Mouse (Mus musculus) adrenal gland, postnatal 36 days (tissue): Measurements from ENCODE around the gene Ddx41. TPM values are rescaled to one million over a fixed set of nuclear protein-coding genes. Genes with fewer than 3 reads are reported as not detected.

Source experiments
- DNase-seq, 2 experiments: peaks; one replicate each; pipeline ENCODE4 v3.0.0; 2021; ENCODE audit warnings: mixed read lengths in 1 of 2
- total RNA-seq, 2 experiments: library from RNA; stranded (reverse); gene quantifications; 2 replicates each; pipeline ENCODE4 v1.2.3; 2021

Ddx41 gene
- total RNA-seq, 2 experiments from 2014 or later = 47.3 to 51.7 TPM

- no peak for DNase-seq
Observed at GRCm38 (mm10) chr13:55507877-55508276, 28.6 kb downstream of the Ddx41 start.

GRCm38 (mm10) chr13:55506697-55507096, 29.8 kb downstream of the Ddx41 start:
- peak in 1 of 2 experiments; percentile 55 for DNase-seq

- no peak for DNase-seq
Observed at GRCm38 (mm10) chr13:55505810-55506209, 30.6 kb downstream of the Ddx41 start.

GRCm38 (mm10) chr13:55504390-55504789, 32.1 kb downstream of the Ddx41 start:
- no peak for DNase-seq

GRCm38 (mm10) chr13:55502405-55502804, 34.1 kb downstream of the Ddx41 start:
- no peak for DNase-seq

GRCm38 (mm10) chr13:55500575-55500974, 35.9 kb downstream of the Ddx41 start:
- no peak for DNase-seq

GRCm38 (mm10) chr13:55498906-55499305, 37.6 kb downstream of the Ddx41 start:
- DNase-seq = no peak

GRCm38 (mm10) chr13:55496661-55497060, 39.8 kb downstream of the Ddx41 start:
- peak; percentile 31 to 57 for DNase-seq

- no peak for DNase-seq
Observed at GRCm38 (mm10) chr13:55495702-55496101, 40.8 kb downstream of the Ddx41 start.

GRCm38 (mm10) chr13:55494883-55495621, 41.4 kb downstream of the Ddx41 start:
- peak; percentile 41 to 66 for DNase-seq

- DNase-seq = no peak
Observed at GRCm38 (mm10) chr13:55494257-55494656, 42.2 kb downstream of the Ddx41 start.

- peak; percentile 52 to 73 for DNase-seq
Observed at GRCm38 (mm10) chr13:55487578-55488498, 48.6 kb downstream of the Ddx41 start, which contains the start of gene Dbn1. Dbn1 (minus strand) TSS chr13:55488111.

GRCm38 (mm10) chr13:55486916-55487577, 49.4 kb downstream of the Ddx41 start:
- DNase-seq = peak in 1 of 2 experiments; percentile 56

- DNase-seq = no peak
Observed at GRCm38 (mm10) chr13:55486029-55486794, 50.2 kb downstream of the Ddx41 start.

- no peak for DNase-seq
Observed at GRCm38 (mm10) chr13:55484520-55485088, 51.9 kb downstream of the Ddx41 start.

- DNase-seq = no peak
Observed at GRCm38 (mm10) chr13:55483593-55483992, 52.9 kb downstream of the Ddx41 start.

GRCm38 (mm10) chr13:55483071-55483470, 53.4 kb downstream of the Ddx41 start:
- no peak for DNase-seq

- DNase-seq = peak; percentile 68 to 76
Observed at GRCm38 (mm10) chr13:55482542-55482941, 53.9 kb downstream of the Ddx41 start.
